1 mouse cellular context compared by ENCODE assay signal in genomic region chr8:47799438-47799837, GRCm38 (mm10).
TF ChIP-seq lines count a peak whose summit lies in the region.

No protein-coding gene starts in this region.

TF ChIP-seq in MEL, 35 proteins besides CTCF, POLR2A, EP300 and RAD21 (continued from another document):
- TF ChIP-seq HCFC1 (IDR thresholded peaks at IDR 0.05; ENCODE audit: low read depth, low read length) (no peak), MAZ (IDR thresholded peaks at IDR 0.05; ENCODE audit: low read depth, low read length) (no peak), CHD2 (IDR thresholded peaks at IDR 0.05; ENCODE audit: low read length) (no peak), TBP (IDR thresholded peaks at IDR 0.05; ENCODE audit: low read depth, low read length) (no peak), ZMIZ1 (IDR thresholded peaks at IDR 0.05; ENCODE audit: low read depth, low read length) (no peak), MYC (IDR thresholded peaks at IDR 0.05; ENCODE audit: low read depth, low read length) (peak; percentile 39; the same call in 1 of the 2 replicates), KAT2A (conservative IDR thresholded peaks at IDR 0.05; ENCODE audit: low read depth, low read length) (0 out of 2 replicates have a peak, but pooled peaks have one; percentile 24), NELFE (IDR thresholded peaks at IDR 0.05; ENCODE audit: low read depth, low read length) (no peak), GABPA (IDR thresholded peaks at IDR 0.05; ENCODE audit: low read depth, low read length) (no peak), RCOR1 (IDR thresholded peaks at IDR 0.05; ENCODE audit: low read depth, low read length) (no peak), USF2 (IDR thresholded peaks at IDR 0.05; ENCODE audit: borderline replicate concordance in 1 of 2, insufficient read depth in 1 of 2, low read depth in 1 of 2, low read length in 2 of 2) (no peak), MEF2A (IDR thresholded peaks at IDR 0.05; ENCODE audit: extremely low read depth, insufficient replicate concordance, low read depth, low read length, poor library complexity, severe bottlenecking) (peak; percentile 54; the same call in 1 of the 2 replicates), SMC3 (IDR thresholded peaks at IDR 0.05; ENCODE audit: low read depth, low read length) (no peak), TCF12 (IDR thresholded peaks at IDR 0.05; ENCODE audit: low read depth, low read length) (peak; percentile 63), MAFK (IDR thresholded peaks at IDR 0.05; ENCODE audit: borderline replicate concordance, low read depth, low read length) (no peak), POLR2AphosphoS5 (IDR thresholded peaks at IDR 0.05; ENCODE audit: borderline replicate concordance, low read depth, low read length) (no peak), JUND (IDR thresholded peaks at IDR 0.05; ENCODE audit: low read depth, low read length) (no peak), UBTF (IDR thresholded peaks at IDR 0.05; ENCODE audit: borderline replicate concordance, insufficient read depth, low read depth, low read length) (no peak), SIN3A (IDR thresholded peaks at IDR 0.05; ENCODE audit: low read length) (peak; percentile 37; the same call in 1 of the 2 replicates), ZNF384 (IDR thresholded peaks at IDR 0.05; ENCODE audit: low read depth, low read length) (no peak)
